Mouse (Mus musculus) adrenal gland, postnatal 14 days (tissue): Measurements from ENCODE around the gene Nrip3. TPM values are rescaled to one million over a fixed set of nuclear protein-coding genes. Genes with fewer than 3 reads are reported as not detected.

Experiments
- DNase-seq: peaks from one replicate; pipeline ENCODE4 v3.0.0; 2021; ENCODE audit warnings: mixed read lengths
- long read RNA-seq, 2 experiments: library from polyadenylated mRNA; stranded (forward); transcript quantifications; one replicate each; pipeline ENCODE4 v2.0.0; 2021
- total RNA-seq: library from RNA; stranded (reverse); gene quantifications from 2 replicates; pipeline ENCODE4 v1.2.3, GENCODE M21; 2021

Gene Nrip3
- total RNA-seq = 0.67 and 1.2 TPM in 2 replicates
- long read RNA-seq, experiment 1, partial matches to known transcripts = 0 of 2 reads
- long read RNA-seq, experiment 1, other reads (novel, unspliced or antisense) = 0 of 2 reads
- long read RNA-seq, experiment 2, partial matches to known transcripts = 1 of 2 reads
- long read RNA-seq, experiment 2, other reads (novel, unspliced or antisense) = 0 of 2 reads

DNA sequence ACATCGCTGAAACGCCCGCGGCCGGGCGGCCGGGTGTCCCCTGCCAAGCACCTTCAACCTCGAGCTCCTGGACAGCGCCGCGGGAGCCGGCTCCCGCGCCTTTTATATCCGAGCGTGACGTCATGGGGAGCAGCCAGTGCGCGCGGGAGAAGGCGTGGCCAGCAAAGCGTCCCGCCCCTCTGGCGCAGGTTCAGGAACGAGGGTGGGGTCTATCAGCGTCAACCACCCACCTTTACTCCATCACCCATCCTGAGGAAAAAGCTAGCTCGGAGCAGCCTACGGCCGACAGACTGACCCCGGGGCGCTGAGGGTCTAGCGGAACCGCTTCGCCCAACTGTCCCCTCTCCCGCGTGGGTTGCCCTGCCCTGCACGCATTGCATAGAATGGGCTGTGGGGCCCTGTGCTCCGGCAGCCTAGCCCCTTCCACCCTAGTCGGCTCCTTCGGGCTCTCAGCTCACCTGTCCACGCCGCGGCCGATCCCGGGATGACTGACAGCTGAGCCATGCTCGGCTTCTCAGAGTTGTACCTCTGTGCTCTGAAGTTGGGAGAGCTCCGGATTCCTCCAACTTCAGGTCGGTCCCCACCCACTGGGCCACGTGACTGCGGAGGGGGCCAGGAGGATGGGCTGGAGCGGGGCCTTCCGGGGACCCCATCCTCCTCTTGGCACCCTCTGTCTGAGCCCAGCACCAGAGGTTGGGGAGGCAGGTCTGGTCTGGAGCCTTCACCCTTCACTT is at the start of gene Nrip3:
TSS of gene Nrip3 (minus strand) at position 556 of the 734 bp plus-strand sequence.
- DNase-seq = peak; percentile 80

DNA sequence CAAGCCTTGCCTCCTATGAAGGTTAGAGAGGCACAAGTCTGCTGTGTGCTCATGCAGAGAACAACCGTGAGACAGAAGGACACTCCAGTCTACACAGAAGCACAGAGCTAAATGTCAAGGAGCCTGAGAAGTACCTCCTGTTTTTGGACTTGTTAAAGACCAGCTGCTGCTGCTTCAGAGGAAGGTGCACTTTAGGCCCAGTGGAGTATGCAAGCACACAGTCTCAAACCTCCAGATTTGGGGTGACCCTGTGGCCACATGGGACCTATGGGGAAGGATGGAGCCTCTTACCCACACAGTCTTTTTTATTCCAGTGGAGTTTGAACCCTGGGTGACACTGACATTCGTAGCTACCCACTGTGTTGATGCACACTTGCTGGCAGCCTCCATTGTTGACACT is 49.6 kb upstream of the Nrip3 start:
- DNase-seq = no peak

DNA sequence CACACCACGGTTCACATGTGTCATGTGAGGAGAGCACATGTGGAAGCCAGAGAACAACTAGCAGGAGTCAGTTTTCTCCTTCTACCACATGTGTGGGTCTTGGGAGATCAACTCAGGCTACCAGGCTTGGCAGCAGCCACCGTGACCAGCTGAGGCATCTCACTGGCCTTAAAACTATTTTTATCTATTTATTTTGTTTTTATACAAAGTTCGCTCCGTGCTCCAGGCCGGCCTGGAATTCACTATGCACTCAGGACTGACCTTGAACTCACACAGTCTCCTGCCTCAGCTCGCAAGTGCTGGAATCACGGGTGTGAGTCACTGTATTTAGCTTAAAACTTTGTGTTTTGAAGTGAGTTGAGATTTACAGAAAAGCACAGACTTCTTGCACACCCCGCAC is 45.1 kb upstream of the Nrip3 start:
- DNase-seq = peak; percentile 15

- DNase-seq = no peak
These were observed 43.5 kb upstream of the Nrip3 start for GRCm38 (mm10) chr7:109825293-109825692.

GRCm38 (mm10) chr7:109818600-109818999 is 36.8 kb upstream of the Nrip3 start:
- DNase-seq = no peak

DNA sequence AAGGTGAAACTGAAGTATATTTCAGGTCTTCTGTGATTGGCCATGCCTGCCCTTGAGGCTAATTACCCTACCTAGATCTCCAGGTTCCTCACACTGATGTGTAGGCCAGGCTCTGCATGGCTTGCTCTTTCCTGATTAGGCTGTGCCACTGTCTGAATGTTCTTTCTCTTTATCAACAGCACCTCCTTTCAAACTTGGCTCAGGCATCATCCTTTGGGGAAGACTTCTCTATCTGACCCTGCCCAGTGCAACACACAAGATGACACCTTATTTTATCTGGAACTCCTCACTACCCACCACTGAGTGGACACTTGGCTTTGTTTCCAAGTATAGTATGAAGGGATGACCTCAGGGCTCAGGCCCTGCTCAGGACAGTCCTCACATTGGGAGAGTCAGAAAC is 36.1 kb upstream of the Nrip3 start:
- no peak for DNase-seq

DNA sequence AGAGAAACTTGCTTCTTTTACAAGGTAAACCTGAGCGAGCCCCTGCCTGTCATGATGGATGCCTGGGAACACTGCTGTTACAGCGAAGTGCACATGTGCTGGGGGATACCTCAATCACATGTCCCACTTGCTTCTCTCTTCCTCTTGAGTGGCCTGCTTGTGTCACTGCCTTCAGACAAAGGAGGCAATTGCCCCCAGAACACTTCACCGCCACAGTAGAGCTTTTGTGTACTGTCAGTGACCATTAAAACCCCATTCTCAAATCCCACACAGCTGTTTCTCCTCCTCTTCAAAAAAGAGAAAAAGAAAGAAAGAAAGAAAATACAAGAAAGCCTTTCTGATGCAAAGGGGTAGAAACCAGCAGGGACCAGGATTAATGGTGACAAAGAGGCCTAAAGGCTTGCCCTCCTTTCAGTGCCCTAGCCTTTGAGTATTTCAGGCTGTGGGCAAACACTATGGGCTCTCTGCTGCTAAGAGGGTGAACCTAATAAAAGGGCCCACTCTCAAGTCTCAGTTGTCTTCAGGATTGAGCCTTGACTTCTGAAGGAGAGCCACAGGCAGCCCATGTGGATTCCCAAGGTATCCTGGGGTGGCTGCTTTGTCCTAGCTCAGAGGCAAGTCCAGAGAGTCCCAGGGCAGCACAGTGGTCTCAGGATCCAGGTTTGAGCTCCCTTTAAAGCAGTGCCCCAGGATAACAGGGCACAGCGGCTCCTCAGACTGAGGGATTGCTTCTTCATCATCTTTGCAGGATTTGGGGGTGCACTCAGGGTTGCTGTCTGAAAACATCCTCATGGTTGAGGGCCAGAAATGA is 31.7 kb upstream of the Nrip3 start:
- no peak for DNase-seq

GRCm38 (mm10) chr7:109807616-109808485 is 26.0 kb upstream of the Nrip3 start:
- DNase-seq = no peak

DNA sequence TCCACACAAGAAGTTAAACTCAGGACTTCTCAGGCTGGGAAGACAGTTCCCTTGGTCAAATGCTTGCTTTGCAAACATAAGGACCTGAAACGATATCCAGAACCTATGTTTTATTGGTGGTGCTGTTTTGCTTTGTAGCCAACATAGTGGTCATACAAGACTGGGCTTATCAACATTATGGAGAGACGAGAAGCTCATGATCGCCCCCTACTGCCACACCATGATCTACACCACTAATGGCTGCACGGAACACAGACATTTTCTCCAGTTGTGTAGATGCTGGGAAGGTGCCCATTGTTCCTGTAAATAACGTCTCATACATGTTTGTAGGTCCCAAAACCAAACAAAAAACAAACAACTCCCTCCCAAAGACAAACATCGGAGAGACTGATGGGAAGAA is 23.0 kb upstream of the Nrip3 start:
- DNase-seq = peak; percentile 42

DNA sequence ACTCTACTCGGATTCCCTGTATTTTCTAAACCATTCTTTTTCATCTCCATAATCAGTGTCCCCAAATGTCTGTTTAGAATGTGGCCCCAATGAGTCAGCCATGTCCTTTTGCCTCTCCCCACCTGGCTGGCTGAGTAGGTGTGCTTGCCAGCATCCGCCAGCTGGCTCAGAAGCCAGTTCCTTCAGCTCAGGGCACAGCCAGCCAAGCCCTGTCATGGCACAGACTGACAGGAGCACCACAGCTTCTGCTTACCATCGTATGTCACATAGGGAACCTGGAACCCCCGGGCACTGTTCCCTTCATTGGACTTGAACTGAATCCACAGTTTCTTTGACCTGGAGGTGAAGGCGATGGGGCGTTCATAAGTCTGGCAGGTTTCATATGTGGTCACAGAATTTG is 22.5 kb upstream of the Nrip3 start:
- DNase-seq = peak; percentile 52

- DNase-seq = no peak
These were observed 21.7 kb upstream of the Nrip3 start for GRCm38 (mm10) chr7:109803516-109803915.

GRCm38 (mm10) chr7:109800626-109801025 is 18.8 kb upstream of the Nrip3 start:
- no peak for DNase-seq

GRCm38 (mm10) chr7:109799168-109799567 is 17.3 kb upstream of the Nrip3 start:
- peak; percentile 45 for DNase-seq

DNA sequence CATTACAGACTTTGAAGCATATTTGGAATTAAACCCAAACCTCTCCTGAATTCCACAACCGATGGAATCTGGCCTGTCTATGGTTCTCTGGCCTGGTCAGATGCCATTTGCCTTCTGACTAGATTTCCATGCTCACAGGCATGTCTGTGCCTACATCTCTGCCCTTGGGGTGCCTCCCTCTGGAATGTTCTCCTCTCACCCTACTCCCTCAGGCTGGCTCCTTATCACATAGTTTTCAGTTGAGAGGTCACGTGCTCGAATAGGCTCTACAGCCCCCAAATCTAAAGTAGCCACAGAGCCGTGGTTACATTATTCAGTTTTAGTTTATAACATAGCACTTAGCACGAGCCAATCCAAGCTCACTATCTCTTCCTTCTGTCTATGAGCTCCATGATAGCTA is 13.7 kb upstream of the Nrip3 start:
- DNase-seq = no peak

GRCm38 (mm10) chr7:109794556-109794955 is 12.7 kb upstream of the Nrip3 start:
- DNase-seq = no peak

DNA sequence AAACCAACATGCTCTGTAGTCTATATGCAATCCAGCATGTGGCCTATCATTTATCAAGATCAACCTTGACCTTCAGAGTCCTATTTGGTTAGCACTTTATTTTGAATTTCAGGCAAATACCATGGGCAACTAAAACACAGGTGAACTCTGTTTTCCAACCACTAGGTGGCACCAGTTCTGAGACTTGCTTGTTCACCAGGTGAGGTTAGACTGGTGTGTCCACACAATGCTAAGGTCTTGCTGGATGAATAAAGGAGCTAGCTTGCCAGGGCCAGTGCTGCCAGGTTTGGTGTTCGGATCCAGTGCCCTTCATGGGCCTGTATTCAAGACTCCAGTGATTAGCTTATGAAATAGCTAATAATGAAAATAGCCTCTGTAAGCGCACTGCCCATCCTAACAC is 10.9 kb upstream of the Nrip3 start:
- DNase-seq = peak; percentile 72

- DNase-seq = no peak
These were observed 9.0 kb upstream of the Nrip3 start for GRCm38 (mm10) chr7:109790818-109791217.

DNA sequence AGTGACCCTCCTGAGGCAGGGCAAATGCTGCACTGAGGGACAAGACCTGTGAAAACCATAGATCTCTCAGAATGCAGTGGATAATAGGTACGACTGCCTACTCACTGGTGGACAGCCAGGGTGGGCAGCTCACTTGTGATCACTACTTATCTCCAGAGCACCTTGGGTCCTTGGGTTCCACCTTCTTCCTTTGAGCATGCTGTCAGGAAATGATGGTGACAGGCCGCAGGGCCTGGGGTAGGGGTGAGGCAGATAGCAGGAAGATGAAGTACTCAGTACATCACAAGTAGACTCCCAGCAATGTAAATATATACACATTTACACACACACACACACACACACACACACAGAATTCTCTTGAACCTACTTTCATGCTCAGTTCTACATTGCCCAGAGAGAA is 6.0 kb upstream of the Nrip3 start:
- no peak for DNase-seq

- DNase-seq = no peak
These were observed 1.5 kb upstream of the Nrip3 start for GRCm38 (mm10) chr7:109783281-109783680.

GRCm38 (mm10) chr7:109781087-109781469 is 747 bp downstream of the Nrip3 start:
- no peak for DNase-seq

- DNase-seq = no peak
These were observed 9.6 kb downstream of the Nrip3 start for GRCm38 (mm10) chr7:109772251-109772650.

- DNase-seq = no peak
These were observed 13.0 kb downstream of the Nrip3 start for GRCm38 (mm10) chr7:109768699-109769383.
